34 mouse cellular contexts compared by ENCODE assay signal in the genomic region with DNA sequence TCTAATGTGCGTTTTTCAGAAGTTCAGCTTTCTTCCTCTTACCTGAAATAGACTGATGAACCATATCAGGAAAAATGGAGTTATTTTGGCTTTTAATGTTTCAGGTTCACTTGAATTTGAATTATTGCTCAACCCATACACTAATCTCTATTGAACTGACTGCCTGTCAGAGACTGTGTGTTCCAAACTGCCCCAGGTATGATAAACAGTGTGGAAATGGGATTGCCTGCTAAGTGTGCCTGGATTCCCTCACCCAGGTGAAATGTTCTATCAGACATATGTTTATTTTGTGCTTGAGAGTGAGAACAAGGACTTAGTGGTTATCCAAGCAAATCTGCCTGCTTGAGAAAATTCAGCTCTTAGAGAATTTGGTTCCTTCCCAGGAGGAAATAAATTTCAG.
"Had no signal": no experiment of that assay in that cellular context is flagged by ENCODE, and none has a peak within 500 bp of the region (broad histone marks: within the 10 kb centered on the region; RNA-seq: fewer than 3 reads in every experiment).

No protein-coding gene starts in this region.

- H3K27ac ChIP-seq: heart, embryonic 10.5 days; heart, embryonic 13.5 days; heart, embryonic 15.5 days; hindbrain, embryonic 10.5 days; hindbrain, embryonic 12.5 days; hindbrain, embryonic 13.5 days; hindbrain, embryonic 14.5 days; hindbrain, embryonic 15.5 days; hindbrain, postnatal 0 days; intestine, embryonic 15.5 days; kidney, embryonic 15.5 days; kidney, postnatal 0 days; layer of hippocampus, adult 2 months had no signal

- ATAC-seq: hindbrain, embryonic 16.5 days; hindbrain, postnatal 0 days; inflammation-experienced regulatory T-cells, adult 6 months; intestine, embryonic 15.5 days; intestine, embryonic 16.5 days; intestine, postnatal 0 days had no signal

- H3K9me3 ChIP-seq: heart, embryonic 10.5 days; heart, embryonic 12.5 days; heart, embryonic 13.5 days; heart, embryonic 15.5 days; hindbrain, embryonic 10.5 days; hindbrain, embryonic 12.5 days; hindbrain, embryonic 13.5 days; hindbrain, embryonic 15.5 days; intestine, embryonic 15.5 days; kidney, embryonic 15.5 days had no signal

- DNase-seq: heart, postnatal 10 days; heart, postnatal 14 days; heart, postnatal 36 days; heart, postnatal 4 days; kidney, adult 11 months; kidney, adult 18-20 months; kidney, adult 2 months; kidney, adult 8-10 months; kidney, adult 9 months; kidney, postnatal 10 days; kidney, postnatal 14 days; kidney, postnatal 25 days; kidney, postnatal 36 days; kidney, postnatal 4 days; layer of hippocampus, adult 9-11 months had no signal

- H3K27me3 ChIP-seq: heart, embryonic 12.5 days; heart, embryonic 13.5 days; heart, embryonic 15.5 days; hindbrain, embryonic 12.5 days; hindbrain, embryonic 13.5 days; hindbrain, embryonic 15.5 days; intestine, embryonic 15.5 days; kidney, embryonic 15.5 days had no signal

- H3K4me3 ChIP-seq: heart, embryonic 10.5 days; heart, embryonic 12.5 days; heart, embryonic 13.5 days; heart, embryonic 15.5 days; hindbrain, embryonic 10.5 days; hindbrain, embryonic 12.5 days; hindbrain, embryonic 13.5 days; hindbrain, embryonic 15.5 days; intestine, embryonic 15.5 days; kidney, embryonic 15.5 days; layer of hippocampus, adult 2 months had no signal

- H3K4me2 ChIP-seq: heart, embryonic 11.5 days; heart, embryonic 12.5 days; heart, embryonic 13.5 days; heart, embryonic 15.5 days; hindbrain, embryonic 12.5 days; hindbrain, embryonic 13.5 days; hindbrain, embryonic 14.5 days; hindbrain, embryonic 15.5 days; intestine, embryonic 15.5 days; kidney, embryonic 15.5 days had no signal

- H3K9ac ChIP-seq: heart, embryonic 12.5 days; heart, embryonic 13.5 days; heart, embryonic 15.5 days; hindbrain, embryonic 12.5 days; hindbrain, embryonic 13.5 days; hindbrain, embryonic 14.5 days; hindbrain, embryonic 15.5 days; intestine, embryonic 15.5 days; kidney, embryonic 15.5 days had no signal

- H3K4me1 ChIP-seq: heart, embryonic 10.5 days; heart, embryonic 12.5 days; heart, embryonic 13.5 days; heart, embryonic 15.5 days; hindbrain, embryonic 10.5 days; hindbrain, embryonic 12.5 days; hindbrain, embryonic 13.5 days; hindbrain, embryonic 15.5 days; intestine, embryonic 15.5 days; kidney, embryonic 15.5 days had no signal

- H3K36me3 ChIP-seq: heart, embryonic 10.5 days; heart, embryonic 12.5 days; heart, embryonic 13.5 days; heart, embryonic 15.5 days; hindbrain, embryonic 10.5 days; hindbrain, embryonic 12.5 days; hindbrain, embryonic 13.5 days; hindbrain, embryonic 15.5 days; intestine, embryonic 15.5 days; kidney, embryonic 15.5 days had no signal
